Mouse (Mus musculus): Measurements from ENCODE around the gene Spns1. TPM values are rescaled to one million over a fixed set of nuclear protein-coding genes. Genes with fewer than 3 reads are reported as not detected.
"Not testable (repeated sequence)": the region's sequence is repeated elsewhere in the genome, so short reads cannot be mapped to it uniquely, and the experiment has no call there.

The Spns1 gene
- total and polyA plus RNA-seq, 2 experiments from 2014 or later = 88.9 to 119 TPM

DNA sequence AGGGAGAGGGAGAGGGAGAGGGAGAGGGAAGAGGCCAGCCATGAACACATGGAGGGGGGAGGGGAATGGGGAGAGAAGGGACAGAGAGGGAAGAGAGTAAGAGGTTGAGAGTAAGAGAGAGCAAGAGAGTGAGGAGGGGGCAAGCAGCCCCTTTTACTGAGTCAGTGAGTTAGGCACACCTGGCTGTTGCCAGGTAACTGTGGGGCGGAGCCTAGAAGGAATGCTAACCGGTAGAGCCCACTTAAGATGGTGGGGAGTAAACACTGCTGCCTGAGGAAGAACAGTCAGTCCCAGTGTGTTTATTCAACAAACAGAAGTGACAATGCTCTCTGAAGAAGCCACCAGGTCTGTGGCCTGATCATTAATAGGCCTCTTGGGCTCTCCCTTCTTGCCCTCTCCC, 46.6 kb downstream of the Spns1 start:
- no peaks in the 10 kb centered on the region for H3K9me3 ChIP-seq (ENCODE audit: low read length)
- no peak overlapping the region for H3K27ac ChIP-seq (ENCODE audit: low read depth, low read length)
- no peaks in the 10 kb centered on the region for H3K4me1 ChIP-seq (ENCODE audit: insufficient read depth, low read length)
- no peak overlapping the region for H3K4me3 ChIP-seq (ENCODE audit: low read depth, low read length)
- ATAC-seq (ENCODE audit: low FRiP score) (no peak), DNase-seq (ENCODE audit: low spot score) (no peak)
- H3K4me2 ChIP-seq (ENCODE audit: low read depth, low read length, poor library complexity, severe bottlenecking) = no peak overlapping the region
- no peak overlapping the region for H3K9ac ChIP-seq (replicated peaks; ENCODE audit: low read length, poor library complexity, severe bottlenecking)
- TF ChIP-seq CTCF (IDR thresholded peaks at IDR 0.05) = no peak
- no peaks in the 10 kb centered on the region for H3K27me3 ChIP-seq (ENCODE audit: insufficient read depth, low read length)
- no peaks in the 10 kb centered on the region for H3K36me3 ChIP-seq (ENCODE audit: insufficient read depth, low read length)
- WGBS = 54% methylated on average over 2 of the region's 2 CpGs

DNA sequence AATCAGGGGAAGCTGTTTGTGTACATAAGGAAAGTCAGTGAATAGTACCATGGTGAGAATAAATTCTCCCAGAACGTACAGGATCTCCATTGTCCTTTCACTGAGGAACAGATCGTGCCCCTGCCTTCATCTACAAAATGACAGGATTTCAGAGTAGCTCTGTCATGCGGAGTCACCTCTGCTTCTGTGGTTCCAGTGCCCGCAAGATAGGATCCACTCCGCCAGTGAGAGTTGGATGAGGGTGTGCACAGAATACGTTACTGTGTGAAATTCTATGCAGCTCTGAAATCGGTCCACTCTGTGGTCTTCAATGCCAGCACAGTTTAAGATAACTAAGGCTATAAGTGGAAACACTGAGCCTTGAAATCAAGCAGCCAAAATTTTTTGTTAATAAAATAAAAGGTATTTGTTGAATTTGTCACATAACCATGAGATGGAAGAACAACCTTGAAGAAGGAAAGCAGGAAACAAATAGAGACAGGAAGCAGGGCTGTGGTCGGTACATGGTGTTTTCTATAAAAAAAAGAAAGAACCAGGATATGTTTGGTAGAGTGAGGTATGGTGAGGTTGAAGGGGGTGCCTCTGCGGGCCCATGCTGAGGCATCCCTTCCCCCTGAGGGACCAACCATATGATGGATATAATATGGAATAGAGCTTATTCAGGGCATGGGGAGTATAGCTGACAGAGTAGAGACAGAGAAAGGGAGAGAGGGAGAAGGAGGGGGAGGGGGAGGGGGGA, 47.2 kb downstream of the Spns1 start:
- 88% methylated on average over 9 of the region's 9 CpGs for WGBS
- Histone ChIP-seq H3K4me2 (ENCODE audit: low read depth, low read length, poor library complexity, severe bottlenecking) (no peak overlapping the region), H3K36me3 (ENCODE audit: insufficient read depth, low read length) (no peaks in the 10 kb centered on the region), H3K27ac (ENCODE audit: low read depth, low read length) (no peak overlapping the region), H3K9me3 (ENCODE audit: low read length) (no peaks in the 10 kb centered on the region), H3K4me1 (ENCODE audit: insufficient read depth, low read length) (no peaks in the 10 kb centered on the region), H3K4me3 (ENCODE audit: low read depth, low read length) (no peak overlapping the region), H3K9ac (replicated peaks; ENCODE audit: low read length, poor library complexity, severe bottlenecking) (no peak overlapping the region), H3K27me3 (ENCODE audit: insufficient read depth, low read length) (no peaks in the 10 kb centered on the region)
- TF ChIP-seq CTCF (IDR thresholded peaks at IDR 0.05) = no peak
- DNase-seq (ENCODE audit: low spot score) (no peak), ATAC-seq (ENCODE audit: low FRiP score) (no peak)

DNA sequence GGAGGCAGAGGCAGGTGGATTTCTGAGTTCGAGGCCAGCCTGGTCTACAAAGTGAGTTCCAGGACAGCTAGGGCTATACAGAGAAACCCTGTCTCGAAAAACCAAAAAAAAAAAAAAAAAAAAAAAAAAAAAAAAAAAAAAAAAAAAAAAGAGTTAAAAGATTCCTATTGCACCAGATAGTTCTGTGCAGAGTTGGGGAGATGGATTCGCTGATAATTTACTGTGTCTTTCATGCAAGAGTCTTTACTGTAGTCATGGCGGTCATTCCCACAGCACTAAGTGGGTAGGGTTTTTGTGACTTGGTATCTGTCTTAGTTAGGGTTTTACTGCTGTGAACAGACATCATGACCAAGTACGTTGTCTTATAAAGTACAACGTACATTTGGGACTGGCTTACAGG, 48.4 kb downstream of the Spns1 start:
- H3K27me3 ChIP-seq (ENCODE audit: insufficient read depth, low read length); H3K4me1 ChIP-seq (ENCODE audit: insufficient read depth, low read length); H3K27ac ChIP-seq (ENCODE audit: low read depth, low read length); H3K4me2 ChIP-seq (ENCODE audit: low read depth, low read length, poor library complexity, severe bottlenecking); H3K9me3 ChIP-seq (ENCODE audit: low read length); H3K9ac ChIP-seq (replicated peaks; ENCODE audit: low read length, poor library complexity, severe bottlenecking); ATAC-seq (ENCODE audit: low FRiP score); DNase-seq (ENCODE audit: low spot score); H3K4me3 ChIP-seq (ENCODE audit: low read depth, low read length); H3K36me3 ChIP-seq (ENCODE audit: insufficient read depth, low read length): not testable (repeated sequence)
- WGBS = 93% methylated on average over 4 of the region's 6 CpGs

DNA sequence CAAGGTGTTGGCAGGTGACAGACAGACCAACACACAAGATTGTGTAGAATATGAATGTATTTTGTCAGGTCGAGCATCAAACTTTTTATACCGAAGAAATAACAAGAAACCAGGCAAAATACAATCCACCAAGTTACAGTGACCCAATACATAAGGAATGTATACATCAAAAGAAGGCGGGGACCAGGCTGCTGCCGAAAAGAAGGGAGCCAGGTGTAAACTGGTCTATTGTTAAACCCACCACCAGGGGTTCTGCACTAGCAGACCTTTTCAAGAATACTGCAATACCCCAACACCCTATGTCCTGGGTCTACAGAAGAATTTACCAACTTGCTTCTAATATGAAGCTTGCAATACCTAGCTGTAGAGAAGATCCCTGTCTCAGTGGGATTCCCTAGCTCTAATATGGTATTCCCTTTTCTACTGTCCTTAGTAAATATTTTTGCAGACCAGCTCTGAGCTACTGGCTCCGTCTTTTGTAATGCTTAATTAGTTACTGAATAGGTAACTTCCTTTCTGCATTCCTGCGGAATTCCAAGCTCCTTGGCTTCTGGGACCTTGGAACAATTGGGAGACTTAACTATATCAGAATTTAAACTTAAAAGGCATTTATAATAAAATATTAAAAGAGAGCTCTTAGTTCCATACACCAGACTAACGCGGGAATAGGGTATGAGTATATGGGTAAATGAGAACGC, 51.5 kb downstream of the Spns1 start:
- not testable (repeated sequence) for H3K27me3 ChIP-seq (ENCODE audit: insufficient read depth, low read length); H3K4me2 ChIP-seq (ENCODE audit: low read depth, low read length, poor library complexity, severe bottlenecking); H3K4me3 ChIP-seq (ENCODE audit: low read depth, low read length); H3K36me3 ChIP-seq (ENCODE audit: insufficient read depth, low read length); DNase-seq (ENCODE audit: low spot score); H3K9ac ChIP-seq (replicated peaks; ENCODE audit: low read length, poor library complexity, severe bottlenecking); H3K9me3 ChIP-seq (ENCODE audit: low read length); ATAC-seq (ENCODE audit: low FRiP score); H3K4me1 ChIP-seq (ENCODE audit: insufficient read depth, low read length); H3K27ac ChIP-seq (ENCODE audit: low read depth, low read length)
- 24% methylated on average over 9 of the region's 9 CpGs for WGBS

DNA sequence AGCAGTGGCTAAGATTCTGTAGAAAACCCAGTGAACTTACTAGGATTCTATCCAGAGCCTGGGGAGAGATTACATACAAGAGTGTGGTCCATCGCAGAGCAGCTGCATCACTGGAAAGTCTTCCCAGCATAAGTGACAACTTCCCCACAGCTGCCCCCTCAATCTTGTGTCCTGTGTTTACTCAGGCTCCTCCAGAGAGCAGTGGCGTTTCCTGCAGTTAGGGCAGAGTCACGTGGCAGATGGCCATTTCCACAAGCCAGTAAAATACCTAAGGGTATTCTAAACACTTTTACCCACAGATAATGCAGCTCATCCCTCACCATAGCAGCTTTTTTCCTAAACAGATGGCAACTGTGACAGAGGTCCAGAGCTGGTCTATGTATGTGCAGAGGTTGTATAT, 52.5 kb downstream of the Spns1 start:
- Histone ChIP-seq H3K9me3 (ENCODE audit: low read length) (no peaks in the 10 kb centered on the region), H3K36me3 (ENCODE audit: insufficient read depth, low read length) (no peaks in the 10 kb centered on the region), H3K9ac (replicated peaks; ENCODE audit: low read length, poor library complexity, severe bottlenecking) (no peak overlapping the region), H3K27ac (ENCODE audit: low read depth, low read length) (no peak overlapping the region), H3K27me3 (ENCODE audit: insufficient read depth, low read length) (no peaks in the 10 kb centered on the region), H3K4me1 (ENCODE audit: insufficient read depth, low read length) (no peaks in the 10 kb centered on the region), H3K4me3 (ENCODE audit: low read depth, low read length) (no peak overlapping the region), H3K4me2 (ENCODE audit: low read depth, low read length, poor library complexity, severe bottlenecking) (no peak overlapping the region)
- ATAC-seq (ENCODE audit: low FRiP score) = no peak
- DNase-seq (ENCODE audit: low spot score) = no peak
- no peak for TF ChIP-seq CTCF (IDR thresholded peaks at IDR 0.05)
- WGBS = 55% methylated on average over 3 of the region's 3 CpGs

DNA sequence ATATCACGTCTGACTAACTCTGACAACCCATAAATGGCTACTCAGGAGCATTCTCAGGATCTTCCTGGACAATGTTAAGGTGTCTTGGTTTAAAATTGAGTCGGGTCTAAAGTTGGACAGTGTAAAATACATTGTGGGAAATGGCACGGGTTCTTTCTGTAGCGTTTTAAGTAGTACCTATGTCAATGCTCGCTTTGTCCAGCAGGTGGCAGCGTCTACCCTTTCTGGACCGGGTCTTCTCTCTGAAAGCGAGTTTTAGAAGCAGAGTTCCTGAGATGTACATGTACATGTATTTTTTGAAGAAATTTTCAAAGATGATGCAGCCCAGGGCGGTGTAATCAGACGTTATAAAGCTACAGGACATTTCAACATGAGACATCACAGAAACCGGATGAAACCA, 53.5 kb downstream of the Spns1 start:
- peak; percentile 97 for TF ChIP-seq CTCF (IDR thresholded peaks at IDR 0.05)
- WGBS = 7% methylated on average over 11 of the region's 11 CpGs
- H3K4me2 ChIP-seq (ENCODE audit: low read depth, low read length, poor library complexity, severe bottlenecking) = no peak overlapping the region
- H3K4me3 ChIP-seq (ENCODE audit: low read depth, low read length) = no peak overlapping the region
- no peaks in the 10 kb centered on the region for H3K4me1 ChIP-seq (ENCODE audit: insufficient read depth, low read length)
- H3K9me3 ChIP-seq (ENCODE audit: low read length) = no peaks in the 10 kb centered on the region
- DNase-seq (ENCODE audit: low spot score) (peak; percentile 88), ATAC-seq (ENCODE audit: low FRiP score) (no peak)
- H3K36me3 ChIP-seq (ENCODE audit: insufficient read depth, low read length) = no peaks in the 10 kb centered on the region
- H3K27ac ChIP-seq (ENCODE audit: low read depth, low read length) = no peak overlapping the region
- no peak overlapping the region for H3K9ac ChIP-seq (replicated peaks; ENCODE audit: low read length, poor library complexity, severe bottlenecking)
- H3K27me3 ChIP-seq (ENCODE audit: insufficient read depth, low read length) = no peaks in the 10 kb centered on the region

Small RNAs within 50 kb of the gene (microRNA-seq; reads per million reads assigned to microRNA genes)
- not detected for gene Mir7058 (ENCODE audit: borderline number of aligned reads)

Other genes starting within 250 kb of the Spns1 start
- gene Xpo6, start 176.9 kb downstream of the Spns1 start, total RNA-seq (2014; rRNA removed) = 117 and 157 TPM in 2 replicates
- 45.1 and 46.9 TPM in 2 replicates for gene Xpo6, start 176.9 kb downstream of the Spns1 start, polyA plus RNA-seq (2015; fragmentation: Nextera tagmentation; extraction: Ambion mirVana)
- gene Sbk1, start 104.8 kb downstream of the Spns1 start, total RNA-seq (2014; rRNA removed) = 535 and 557 TPM in 2 replicates
- 183 and 184 TPM in 2 replicates for gene Sbk1, start 104.8 kb downstream of the Spns1 start, polyA plus RNA-seq (2015; fragmentation: Nextera tagmentation; extraction: Ambion mirVana)
- gene Lat, start 7.9 kb downstream of the Spns1 start, total RNA-seq (2014; rRNA removed) = 0.42 TPM in 1 of 2 replicates, not detected in the other
- gene Lat, start 7.9 kb downstream of the Spns1 start, polyA plus RNA-seq (2015; fragmentation: Nextera tagmentation; extraction: Ambion mirVana) = 0.39 and 0.69 TPM in 2 replicates
- 6.0 and 6.7 TPM in 2 replicates for gene Nfatc2ip, start 19.3 kb upstream of the Spns1 start, total RNA-seq (2014; rRNA removed)
- gene Nfatc2ip, start 19.3 kb upstream of the Spns1 start, polyA plus RNA-seq (2015; fragmentation: Nextera tagmentation; extraction: Ambion mirVana) = 2.3 and 2.4 TPM in 2 replicates
- gene Cd19, start 37.4 kb upstream of the Spns1 start, total RNA-seq (2014; rRNA removed) = not detected in 2 replicates
- gene Cd19, start 37.4 kb upstream of the Spns1 start, polyA plus RNA-seq (2015; fragmentation: Nextera tagmentation; extraction: Ambion mirVana) = 0.23 TPM in 1 of 2 replicates, not detected in the other
- 20.3 and 21.0 TPM in 2 replicates for gene Rabep2, start 51.3 kb upstream of the Spns1 start, total RNA-seq (2014; rRNA removed)
- gene Rabep2, start 51.3 kb upstream of the Spns1 start, polyA plus RNA-seq (2015; fragmentation: Nextera tagmentation; extraction: Ambion mirVana) = 18.5 and 18.7 TPM in 2 replicates
- 0.14 and 0.33 TPM in 2 replicates for gene Atp2a1, start 85.7 kb upstream of the Spns1 start, total RNA-seq (2014; rRNA removed)
- gene Atp2a1, start 85.7 kb upstream of the Spns1 start, polyA plus RNA-seq (2015; fragmentation: Nextera tagmentation; extraction: Ambion mirVana) = 0.35 and 0.56 TPM in 2 replicates
- 41.3 and 46.8 TPM in 2 replicates for gene Sh2b1, start 98.0 kb upstream of the Spns1 start, total RNA-seq (2014; rRNA removed)
- 63.9 and 64.9 TPM in 2 replicates for gene Sh2b1, start 98.0 kb upstream of the Spns1 start, polyA plus RNA-seq (2015; fragmentation: Nextera tagmentation; extraction: Ambion mirVana)
- 68.6 and 86.2 TPM in 2 replicates for gene Tufm, start 109.9 kb upstream of the Spns1 start, total RNA-seq (2014; rRNA removed)
- 101 and 106 TPM in 2 replicates for gene Tufm, start 109.9 kb upstream of the Spns1 start, polyA plus RNA-seq (2015; fragmentation: Nextera tagmentation; extraction: Ambion mirVana)
- 80.5 and 84.0 TPM in 2 replicates for gene Atxn2l, start 126.0 kb upstream of the Spns1 start, total RNA-seq (2014; rRNA removed)
- 52.1 and 65.4 TPM in 2 replicates for gene Atxn2l, start 126.0 kb upstream of the Spns1 start, polyA plus RNA-seq (2015; fragmentation: Nextera tagmentation; extraction: Ambion mirVana)
- 111 and 123 TPM in 2 replicates for gene Eif3c, start 189.0 kb upstream of the Spns1 start, total RNA-seq (2014; rRNA removed)
- 179 and 213 TPM in 2 replicates for gene Eif3c, start 189.0 kb upstream of the Spns1 start, polyA plus RNA-seq (2015; fragmentation: Nextera tagmentation; extraction: Ambion mirVana)
- 0.38 TPM in 1 of 2 replicates, not detected in the other for gene Apobr, start 207.5 kb upstream of the Spns1 start, total RNA-seq (2014; rRNA removed)
- 0.58 and 0.82 TPM in 2 replicates for gene Apobr, start 207.5 kb upstream of the Spns1 start, polyA plus RNA-seq (2015; fragmentation: Nextera tagmentation; extraction: Ambion mirVana)
- gene Cln3, start 208.4 kb upstream of the Spns1 start, total RNA-seq (2014; rRNA removed) = 32.1 and 38.9 TPM in 2 replicates
- 23.9 and 31.2 TPM in 2 replicates for gene Cln3, start 208.4 kb upstream of the Spns1 start, polyA plus RNA-seq (2015; fragmentation: Nextera tagmentation; extraction: Ambion mirVana)
- not detected in 2 replicates for gene Il27, start 217.5 kb upstream of the Spns1 start, total RNA-seq (2014; rRNA removed)
- not detected in 2 replicates for gene Il27, start 217.5 kb upstream of the Spns1 start, polyA plus RNA-seq (2015; fragmentation: Nextera tagmentation; extraction: Ambion mirVana)

Data from midbrain, postnatal 0 days (tissue).